Comparison of ENCODE assay signal across 8 mouse cellular contexts in genomic region chr9:123530158-123530475, GRCm38 (mm10). TPM values are rescaled to one million over a fixed set of nuclear protein-coding genes. Genes with fewer than 3 reads are reported as not detected.
DNase-seq lines count a peak whose midpoint lies in the region; ATAC-seq and TF ChIP-seq lines count a peak whose summit lies in the region.

No protein-coding gene starts in this region.

- 0 out of 2 replicates have a peak, but pooled peaks cover 7% of the 10 kb centered on the region for H3K4me1 ChIP-seq in kidney, postnatal 0 days (replicated peaks; ENCODE audit: insufficient read depth, low read length)
- H3K4me1 ChIP-seq in bone marrow, adult 2 months (ENCODE audit: control insufficient read depth, insufficient read depth, low read length) = peaks cover 4% of the 10 kb centered on the region; the same call in 1 of the 2 replicates
- peaks cover 25% of the 10 kb centered on the region for H3K4me1 ChIP-seq in hindbrain, embryonic 10.5 days (replicated peaks)
- peaks cover 25% of the 10 kb centered on the region for H3K4me1 ChIP-seq in midbrain, embryonic 14.5 days (ENCODE audit: control insufficient read depth, insufficient read depth, low read length)

- DNase-seq in kidney, postnatal 0 days (ENCODE audit: low spot score) = no peak
- no peak for DNase-seq in kidney, adult 18-20 months
- DNase-seq in hindbrain, embryonic 10.5 days (ENCODE audit: low spot score) = no peak
- peak; percentile 68 for DNase-seq in midbrain, embryonic 14.5 days
- no peak for DNase-seq in adrenal gland, adult (ENCODE audit: inconsistent age in 2 of 2, low spot score in 1 of 2)
- DNase-seq in gastrocnemius, adult 8-10 months (ENCODE audit: low spot score in 2 of 2) = no peak

- H3K4me3 ChIP-seq in kidney, postnatal 0 days (replicated peaks; ENCODE audit: low read depth, low read length) = peak overlapping the region; percentile 93
- peak overlapping the region; percentile 83 for H3K4me3 ChIP-seq in bone marrow, adult 2 months (replicated peaks; ENCODE audit: control insufficient read depth, low read depth, low read length)
- H3K4me3 ChIP-seq in hindbrain, embryonic 10.5 days = peak overlapping the region; percentile 89
- peak overlapping the region; percentile 89 for H3K4me3 ChIP-seq in midbrain, embryonic 14.5 days (replicated peaks; ENCODE audit: low read depth, low read length)

- H3K9me3 ChIP-seq in kidney, postnatal 0 days (replicated peaks; ENCODE audit: low read length) = no peaks in the 10 kb centered on the region
- no peaks in the 10 kb centered on the region for H3K9me3 ChIP-seq in hindbrain, embryonic 10.5 days
- H3K9me3 ChIP-seq in midbrain, embryonic 14.5 days (ENCODE audit: control insufficient read depth, low read length) = no peaks in the 10 kb centered on the region

- H3K4me2 ChIP-seq in kidney, postnatal 0 days (ENCODE audit: low read length) = peak overlapping the region; percentile 63
- peak overlapping the region; percentile 70 for H3K4me2 ChIP-seq in midbrain, embryonic 14.5 days (ENCODE audit: low read length)

- no peaks in the 10 kb centered on the region for H3K27me3 ChIP-seq in kidney, postnatal 0 days (ENCODE audit: insufficient read depth, low read length)
- no peaks in the 10 kb centered on the region for H3K27me3 ChIP-seq in hindbrain, embryonic 10.5 days (ENCODE audit: insufficient read depth, poor library complexity, severe bottlenecking)
- H3K27me3 ChIP-seq in midbrain, embryonic 14.5 days (ENCODE audit: control insufficient read depth, insufficient read depth, low read length) = no peaks in the 10 kb centered on the region

- no peaks in the 10 kb centered on the region for H3K36me3 ChIP-seq in kidney, postnatal 0 days (ENCODE audit: insufficient read depth, low read length)
- H3K36me3 ChIP-seq in hindbrain, embryonic 10.5 days = no peaks in the 10 kb centered on the region
- no peaks in the 10 kb centered on the region for H3K36me3 ChIP-seq in midbrain, embryonic 14.5 days (ENCODE audit: control insufficient read depth, insufficient read depth, low read length)

- H3K9ac ChIP-seq in kidney, postnatal 0 days (ENCODE audit: low read depth, low read length) = peak overlapping the region; percentile 97
- peak overlapping the region; percentile 95 for H3K9ac ChIP-seq in midbrain, embryonic 14.5 days (replicated peaks; ENCODE audit: low read length)

- TF ChIP-seq POLR2A in bone marrow, adult 2 months (IDR thresholded peaks at IDR 0.05; ENCODE audit: borderline replicate concordance, control insufficient read depth, low read depth, low read length) = no peak

- peak overlapping the region; percentile 97 for H3K27ac ChIP-seq in kidney, postnatal 0 days
- H3K27ac ChIP-seq in bone marrow, adult 2 months (ENCODE audit: control insufficient read depth, insufficient read depth, low read depth, low read length, poor library complexity) = peak overlapping the region; percentile 95
- H3K27ac ChIP-seq in hindbrain, embryonic 10.5 days = peak overlapping the region; percentile 94
- H3K27ac ChIP-seq in midbrain, embryonic 14.5 days (replicated peaks; ENCODE audit: low read depth, low read length) = peak overlapping the region; percentile 93

- ATAC-seq in kidney, postnatal 0 days (replicated peaks; ENCODE audit: low FRiP score, low read depth) = no peak; the same call in 1 of the 2 replicates
- ATAC-seq in midbrain, embryonic 14.5 days (ENCODE audit: low FRiP score, low TSS enrichment) = no peak
- ATAC-seq in monocyte, adult 5-6 weeks (replicated peaks; ENCODE audit: insufficient number of reproducible peaks, low FRiP score, low TSS enrichment, poor library complexity, severe bottlenecking) = no peak

- WGBS in kidney, postnatal 0 days = under 1% methylated on average over 13 of the region's 13 CpGs
- WGBS in bone marrow, adult 2 months = under 1% methylated on average over 13 of the region's 13 CpGs
- WGBS in hindbrain, embryonic 10.5 days = 0% methylated on average over 13 of the region's 13 CpGs
- WGBS in midbrain, embryonic 14.5 days = under 1% methylated on average over 13 of the region's 13 CpGs

- TF ChIP-seq CTCF in kidney, postnatal 0 days (IDR thresholded peaks at IDR 0.05; ENCODE audit: low read depth) = no peak
- TF ChIP-seq CTCF in bone marrow, adult 2 months (IDR thresholded peaks at IDR 0.05; ENCODE audit: control insufficient read depth, insufficient read depth, low read length) = no peak

RNA-seq across cellular contexts. Expression of gene Sacm1l, which starts 0.6 kb away (rescaled TPM):
- polyA plus RNA-seq in kidney, postnatal 0 days (2015; fragmentation: Nextera tagmentation; extraction: Ambion mirVana) = 55.2 and 59.5 TPM in 2 replicates
- polyA plus RNA-seq in bone marrow, adult 2 months (2011; ENCODE audit: insufficient read depth, insufficient read length, low replicate concordance, missing spikeins) = 5.8 and 9.0 TPM in 2 replicates
- 35.8 and 44.0 TPM in 2 replicates for polyA plus RNA-seq in hindbrain, embryonic 10.5 days (2016; fragmentation: Nextera tagmentation; extraction: Ambion mirVana)
- polyA plus RNA-seq in midbrain, embryonic 14.5 days (2014; fragmentation: Nextera tagmentation; extraction: Ambion mirVana) = 50.4 and 57.0 TPM in 2 replicates
- total RNA-seq in monocyte, adult 5-6 weeks (2017) = 44.7 to 69.1 TPM (median 57.9 TPM) in 3 replicates
- total RNA-seq in gastrocnemius, adult 8-10 months (2022) = 10 to 100 TPM; 15.8 to 25.1 (median 19.2) TPM

RNA-seq across cellular contexts. Expression of gene Limd1, which starts 51.6 kb away (rescaled TPM):
- polyA plus RNA-seq in kidney, postnatal 0 days (2015; fragmentation: Nextera tagmentation; extraction: Ambion mirVana) = 43.3 and 44.0 TPM in 2 replicates
- 16.0 and 19.0 TPM in 2 replicates for polyA plus RNA-seq in bone marrow, adult 2 months (2011; ENCODE audit: insufficient read depth, insufficient read length, low replicate concordance, missing spikeins)
- polyA plus RNA-seq in hindbrain, embryonic 10.5 days (2016; fragmentation: Nextera tagmentation; extraction: Ambion mirVana) = 49.0 and 53.1 TPM in 2 replicates
- polyA plus RNA-seq in midbrain, embryonic 14.5 days (2014; fragmentation: Nextera tagmentation; extraction: Ambion mirVana) = 11.8 and 16.4 TPM in 2 replicates
- 54.7 to 68.7 TPM (median 65.2 TPM) in 3 replicates for total RNA-seq in monocyte, adult 5-6 weeks (2017)
- 10 to 100 TPM; 34.3 to 48.3 (median 40.6) TPM for total RNA-seq in gastrocnemius, adult 8-10 months (2022)
